Mouse (Mus musculus): ENCODE measurements around the gene Tmc1. TPM values are rescaled to one million over a fixed set of nuclear protein-coding genes. Genes with fewer than 3 reads are reported as not detected.

Tmc1 gene
- under 1 TPM in 1 of 2 experiments, not detected in 1; 0.64 TPM for polyA plus RNA-seq (2017; shearing (Covaris generic))

GRCm38 (mm10) chr19:20953874-20954273 is at the start of gene Tmc1:
Gene Tmc1 (minus strand): TSS chr19:20954202.

Other genes starting within 250 kb of the Tmc1 start
- not detected for gene Aldh1a7, start 226.6 kb downstream of the Tmc1 start, polyA plus RNA-seq (2017; shearing (Covaris generic))

Data from activated CD4-positive, CD25-positive, alpha-beta regulatory T cell (primary cell).